ENCODE assay signal across 8 mouse cellular contexts in genomic region chr1:63248360-63248851, GRCm38 (mm10). TPM values are rescaled to one million over a fixed set of nuclear protein-coding genes. Genes with fewer than 3 reads are reported as not detected.
A peak's percentile ranks its signal among the peaks of the same experiment; 100 is the strongest.
DNase-seq lines count a peak whose midpoint lies in the region; ATAC-seq lines count a peak whose summit lies in the region.
"Had no signal": no experiment of that assay in that cellular context is flagged by ENCODE, and none has a peak within 500 bp of the region (broad histone marks: within the 10 kb centered on the region; RNA-seq: fewer than 3 reads in every experiment).

No protein-coding gene starts in this region.

- no peak overlapping the region for H3K27ac ChIP-seq in lung, embryonic 15.5 days
- H3K27ac ChIP-seq in forebrain, embryonic 15.5 days (replicated peaks): peak overlapping the region; percentile 58
- H3K27ac ChIP-seq in limb, embryonic 10.5 days: peak overlapping the region; percentile 84
- H3K27ac ChIP-seq in stomach, embryonic 16.5 days (ENCODE audit: low read length): no peak overlapping the region

- no peaks in the 10 kb centered on the region for H3K36me3 ChIP-seq in lung, embryonic 15.5 days
- no peaks in the 10 kb centered on the region for H3K36me3 ChIP-seq in forebrain, embryonic 15.5 days
- no peaks in the 10 kb centered on the region for H3K36me3 ChIP-seq in limb, embryonic 10.5 days
- no peaks in the 10 kb centered on the region for H3K36me3 ChIP-seq in stomach, embryonic 16.5 days (ENCODE audit: control insufficient read depth, insufficient read depth, low read length)

- H3K4me3 ChIP-seq in lung, embryonic 15.5 days: peak overlapping the region; percentile 29
- H3K4me3 ChIP-seq in forebrain, embryonic 15.5 days: peak overlapping the region; percentile 35
- H3K4me3 ChIP-seq in limb, embryonic 10.5 days: peak overlapping the region; percentile 48
- peak overlapping the region; percentile 22 for H3K4me3 ChIP-seq in stomach, embryonic 16.5 days (replicated peaks; ENCODE audit: low read length)

- H3K27me3 ChIP-seq in lung, embryonic 15.5 days: peaks cover 98% of the 10 kb centered on the region
- H3K27me3 ChIP-seq in forebrain, embryonic 15.5 days: peaks cover 46% of the 10 kb centered on the region
- H3K27me3 ChIP-seq in limb, embryonic 10.5 days (ENCODE audit: low read depth, poor library complexity, severe bottlenecking): peaks cover 93% of the 10 kb centered on the region
- peaks cover 59% of the 10 kb centered on the region for H3K27me3 ChIP-seq in stomach, embryonic 16.5 days (ENCODE audit: control insufficient read depth, insufficient read depth, low read length)

- peak overlapping the region; percentile 52 for H3K4me2 ChIP-seq in lung, embryonic 15.5 days
- H3K4me2 ChIP-seq in forebrain, embryonic 15.5 days (replicated peaks): peak overlapping the region; percentile 56
- H3K4me2 ChIP-seq in stomach, embryonic 16.5 days (ENCODE audit: low read depth, low read length): peak overlapping the region; percentile 50

- no peak for DNase-seq in lung, postnatal 36 days
- DNase-seq in limb, embryonic 10.5 days (ENCODE audit: low spot score): no peak
- no peak for DNase-seq in thymus, postnatal 0 days (ENCODE audit: low spot score)
- no peak for DNase-seq in left cerebral cortex, postnatal 4 days
- DNase-seq: kidney, adult 11 months had no signal

- 3% methylated on average over 44 of the region's 44 CpGs for WGBS in lung, embryonic 15.5 days
- WGBS in forebrain, embryonic 15.5 days: 3% methylated on average over 44 of the region's 44 CpGs
- WGBS in limb, embryonic 10.5 days: 2% methylated on average over 44 of the region's 44 CpGs
- 3% methylated on average over 44 of the region's 44 CpGs for WGBS in stomach, embryonic 16.5 days

- intact Hi-C loops in left cerebral cortex, postnatal 4 days (cut with DNase I): no loop called here

- H3K4me1 ChIP-seq in lung, embryonic 15.5 days: peaks cover 6% of the 10 kb centered on the region; the same call in 1 of the 2 replicates
- peaks cover 10% of the 10 kb centered on the region for H3K4me1 ChIP-seq in forebrain, embryonic 15.5 days
- peaks cover 19% of the 10 kb centered on the region for H3K4me1 ChIP-seq in limb, embryonic 10.5 days
- H3K4me1 ChIP-seq in stomach, embryonic 16.5 days (ENCODE audit: control insufficient read depth, insufficient read depth, low read length): 0 out of 2 replicates have a peak, but pooled peaks cover 3% of the 10 kb centered on the region

- no peaks in the 10 kb centered on the region for H3K9me3 ChIP-seq in lung, embryonic 15.5 days
- no peaks in the 10 kb centered on the region for H3K9me3 ChIP-seq in forebrain, embryonic 15.5 days
- no peaks in the 10 kb centered on the region for H3K9me3 ChIP-seq in limb, embryonic 10.5 days (replicated peaks)
- H3K9me3 ChIP-seq in stomach, embryonic 16.5 days (replicated peaks; ENCODE audit: control insufficient read depth, low read length): no peaks in the 10 kb centered on the region

- H3K9ac ChIP-seq in lung, embryonic 15.5 days: no peak overlapping the region
- H3K9ac ChIP-seq in forebrain, embryonic 15.5 days (replicated peaks): peak overlapping the region; percentile 36; the same call in 1 of the 2 replicates
- no peak overlapping the region for H3K9ac ChIP-seq in stomach, embryonic 16.5 days (ENCODE audit: low read length)

- no peak for ATAC-seq in lung, embryonic 15.5 days (ENCODE audit: borderline replicate concordance, extremely low read depth, low FRiP score, low TSS enrichment)
- no peak for ATAC-seq in forebrain, embryonic 15.5 days (replicated peaks)
- no peak; the same call in 1 of the 2 replicates for ATAC-seq in stomach, embryonic 16.5 days (ENCODE audit: insufficient read depth, low FRiP score)

RNA-seq across cellular contexts. Expression of gene Zdbf2, which starts 24.7 kb away (rescaled TPM):
- 5.0 and 7.9 TPM in 2 replicates for polyA plus RNA-seq in lung, embryonic 15.5 days (2015; fragmentation: Nextera tagmentation; extraction: Ambion mirVana)
- polyA plus RNA-seq in forebrain, embryonic 15.5 days (2015; fragmentation: Nextera tagmentation; extraction: Ambion mirVana): 30.4 and 34.8 TPM in 2 replicates
- 10.9 and 12.8 TPM in 2 replicates for polyA plus RNA-seq in limb, embryonic 10.5 days (2016; fragmentation: Nextera tagmentation; extraction: Ambion mirVana)
- 3.9 and 5.6 TPM in 2 replicates for polyA plus RNA-seq in stomach, embryonic 16.5 days (2015; fragmentation: Nextera tagmentation; extraction: Ambion mirVana)
- 0.32 and 0.34 TPM in 2 replicates for polyA plus RNA-seq in thymus, postnatal 0 days (2015; fragmentation: Nextera tagmentation; extraction: Ambion mirVana)
- 10 to 100 TPM; 16.8 to 25.3 TPM for total RNA-seq in left cerebral cortex, postnatal 4 days (2021)

RNA-seq across cellular contexts. Expression of gene Gpr1, which starts 34.1 kb away (rescaled TPM):
- not detected in 2 replicates for polyA plus RNA-seq in lung, embryonic 15.5 days (2015; fragmentation: Nextera tagmentation; extraction: Ambion mirVana)
- 0.33 and 0.34 TPM in 2 replicates for polyA plus RNA-seq in forebrain, embryonic 15.5 days (2015; fragmentation: Nextera tagmentation; extraction: Ambion mirVana)
- polyA plus RNA-seq in limb, embryonic 10.5 days (2016; fragmentation: Nextera tagmentation; extraction: Ambion mirVana): 0.08 and 0.15 TPM in 2 replicates
- 0.11 and 0.26 TPM in 2 replicates for polyA plus RNA-seq in stomach, embryonic 16.5 days (2015; fragmentation: Nextera tagmentation; extraction: Ambion mirVana)
- polyA plus RNA-seq in thymus, postnatal 0 days (2015; fragmentation: Nextera tagmentation; extraction: Ambion mirVana): 0.31 and 0.44 TPM in 2 replicates
- under 1 TPM; 0.50 TPM for total RNA-seq in left cerebral cortex, postnatal 4 days (2021)

Comparison
In these comparisons a context has a peak if more than half of its experiments do, and no peak if none do; other contexts are left out.
1. H3K27ac ChIP-seq: peak in forebrain, embryonic 15.5 days (single experiment) and limb, embryonic 10.5 days (single experiment); none in lung, embryonic 15.5 days (single experiment) and stomach, embryonic 16.5 days (single experiment).
2. Peak in every context shown above with its lines, with median percentiles within 50 percentile points of each other: H3K4me2 ChIP-seq and H3K4me3 ChIP-seq.